Mouse (Mus musculus) testis, adult 10 weeks (tissue): ENCODE measurements around the gene Glt8d2. TPM values are rescaled to one million over a fixed set of nuclear protein-coding genes. Genes with fewer than 3 reads are reported as not detected.

ENCODE experiments used
- polyA plus RNA-seq: library from polyadenylated mRNA; stranded (reverse); fragments of 350-450 nt; fragmentation: Illumina TruSeq; extraction: RNeasy Lipid Tissue Mini Kit (QIAGEN cat#74804); gene quantifications from one replicate; pipeline ENCODE4 v1.2.3, GENCODE M21; 2014; ENCODE audit warnings: low read depth, low replicate concordance

Glt8d2 gene
- 9.1 TPM for polyA plus RNA-seq

DNA sequence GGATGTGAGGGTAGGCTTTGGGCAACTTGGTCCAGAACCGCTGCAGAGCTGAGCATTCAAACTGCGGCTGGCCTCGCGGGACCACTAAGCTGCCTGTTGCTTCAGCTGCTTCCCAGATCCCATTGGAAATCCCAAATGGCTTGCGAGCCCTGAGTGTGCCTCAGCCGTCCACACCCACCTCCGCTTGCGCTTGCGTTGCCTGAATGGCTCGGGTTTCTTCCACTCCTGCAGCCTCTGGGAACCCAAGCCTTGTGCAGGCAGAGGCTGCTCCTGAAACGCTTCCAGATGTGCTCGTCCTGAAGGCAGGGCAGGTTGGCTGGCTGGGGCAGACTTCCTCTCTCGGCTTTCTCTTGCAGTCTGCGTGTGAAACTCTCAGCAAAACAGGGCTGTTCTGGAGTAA lies at the start of gene Glt8d2:
Glt8d2 (minus strand) TSS at position 157 of the 400 bp plus-strand sequence.

DNA sequence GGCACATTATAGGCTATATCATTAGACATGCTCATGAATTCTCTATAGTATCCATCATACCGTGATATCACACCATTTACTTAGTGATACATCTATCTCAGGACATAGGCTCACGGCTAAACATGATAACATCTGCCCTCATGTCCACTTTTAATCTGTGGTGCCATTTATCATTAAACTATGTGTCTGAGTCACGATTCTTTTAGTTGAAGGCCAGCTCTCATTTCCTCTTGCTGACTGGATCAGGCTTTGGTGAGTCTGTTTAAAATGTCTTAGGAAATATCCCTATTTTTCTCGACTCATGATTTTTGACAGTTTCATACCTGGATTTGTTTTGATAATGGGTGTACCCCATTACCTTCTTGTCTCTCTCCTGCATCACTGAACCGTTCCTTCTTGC lies 5.5 kb upstream of the Glt8d2 start, which contains the start of gene Hcfc2:
Hcfc2 (plus strand) TSS at position 205 of the 400 bp plus-strand sequence.

GRCm38 (mm10) chr10:82629586-82630255 lies 60.7 kb downstream of the Glt8d2 start, which contains the start of gene Tdg:
Gene Tdg (plus strand): TSS chr10:82629828.

GRCm38 (mm10) chr10:82622671-82623552 lies 67.5 kb downstream of the Glt8d2 start, which contains the start of gene 1190007I07Rik:
Gene 1190007I07Rik (minus strand): TSS chr10:82623228.

Other genes with a start within 250 kb of the Glt8d2 start
- not detected for gene Gm1553, start 198.0 kb downstream of the Glt8d2 start, polyA plus RNA-seq
- 4.4 TPM for gene 1190007I07Rik, start 67.4 kb downstream of the Glt8d2 start, polyA plus RNA-seq
- 8.0 TPM for gene Tdg, start 60.8 kb downstream of the Glt8d2 start, polyA plus RNA-seq
- gene Hcfc2, start 5.5 kb upstream of the Glt8d2 start, polyA plus RNA-seq: 452 TPM
- gene Nfyb, start 73.5 kb upstream of the Glt8d2 start, polyA plus RNA-seq: 12.1 TPM
- gene Txnrd1, start 143.3 kb upstream of the Glt8d2 start, polyA plus RNA-seq: 18.5 TPM
- 558 TPM for gene Eid3, start 176.0 kb upstream of the Glt8d2 start, polyA plus RNA-seq